Mouse (Mus musculus) kidney, adult 2 months (tissue): ENCODE data around the gene Mypop.

Source experiments
- CTCF ChIP-seq: fragments of 200-500 bp; conservative IDR thresholded peaks from 2 replicates; pipeline ENCODE4 v1.5.1; 2011; ENCODE audit warnings: low read depth, mild to moderate bottlenecking, control low read depth, low read length, moderate library complexity, mixed read lengths; ENCODE audit not compliant: insufficient read depth, insufficient read length
- POLR2A ChIP-seq: fragments of 200-500 bp; IDR thresholded peaks from one replicate; pipeline ENCODE4 v1.6.1; 2011; ENCODE audit warnings: low read depth, low read length, control low read depth

DNA sequence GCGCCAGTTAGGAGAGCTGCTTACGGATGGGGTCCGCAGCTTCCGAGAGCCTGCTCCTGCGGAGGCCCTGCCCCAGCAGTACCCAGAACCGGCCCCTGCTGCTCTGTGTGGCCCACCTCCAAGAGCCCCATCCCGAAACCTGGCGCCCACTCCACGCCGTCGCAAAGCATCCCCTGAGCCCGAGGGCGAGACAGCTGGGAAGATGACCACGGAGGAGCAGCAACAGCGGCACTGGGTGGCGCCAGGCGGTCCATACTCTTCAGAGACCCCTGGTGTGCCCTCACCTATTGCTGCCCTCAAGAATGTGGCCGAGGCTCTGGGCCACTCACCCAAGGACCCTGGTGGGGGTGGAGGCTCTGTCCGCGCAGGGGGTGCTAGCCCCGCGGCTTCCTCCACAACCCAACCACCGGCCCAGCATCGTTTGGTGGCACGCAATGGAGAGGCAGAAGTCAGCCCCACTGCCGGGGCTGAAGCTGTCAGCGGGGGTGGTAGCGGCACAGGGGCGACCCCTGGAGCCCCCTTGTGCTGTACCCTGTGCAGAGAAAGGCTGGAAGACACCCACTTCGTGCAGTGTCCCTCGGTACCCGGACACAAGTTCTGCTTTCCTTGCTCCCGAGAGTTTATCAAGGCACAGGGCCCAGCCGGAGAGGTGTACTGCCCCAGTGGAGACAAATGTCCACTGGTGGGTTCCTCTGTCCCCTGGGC is 14.5 kb downstream of the Mypop start:
- no peak for TF ChIP-seq CTCF
- TF ChIP-seq POLR2A: no peak
